Mouse (Mus musculus): ENCODE data around the gene Mfsd4b2. TPM values are rescaled to one million over a fixed set of nuclear protein-coding genes. Genes with fewer than 3 reads are reported as not detected.
"Not testable (repeated sequence)": the region's sequence is repeated elsewhere in the genome, so short reads cannot be mapped to it uniquely, and the experiment has no call there.

Gene Mfsd4b2
- polyA plus RNA-seq, 1 experiment from 2014 or later = not detected

- ATAC-seq (ENCODE audit: low read depth) = no peak
- Histone ChIP-seq H3K4me1 (replicated peaks) (no peaks in the 10 kb centered on the region), H3K36me3 (no peaks in the 10 kb centered on the region), H3K4me2 (no peak overlapping the region), H3K27me3 (no peaks in the 10 kb centered on the region), H3K27ac (replicated peaks) (no peak overlapping the region), H3K9ac (no peak overlapping the region), H3K9me3 (no peaks in the 10 kb centered on the region), H3K4me3 (no peak overlapping the region)
- WGBS = 78% methylated on average over 7 of the region's 7 CpGs
Observed at GRCm38 (mm10) chr10:39936553-39936952, 9.8 kb upstream of the Mfsd4b2 start.

DNA sequence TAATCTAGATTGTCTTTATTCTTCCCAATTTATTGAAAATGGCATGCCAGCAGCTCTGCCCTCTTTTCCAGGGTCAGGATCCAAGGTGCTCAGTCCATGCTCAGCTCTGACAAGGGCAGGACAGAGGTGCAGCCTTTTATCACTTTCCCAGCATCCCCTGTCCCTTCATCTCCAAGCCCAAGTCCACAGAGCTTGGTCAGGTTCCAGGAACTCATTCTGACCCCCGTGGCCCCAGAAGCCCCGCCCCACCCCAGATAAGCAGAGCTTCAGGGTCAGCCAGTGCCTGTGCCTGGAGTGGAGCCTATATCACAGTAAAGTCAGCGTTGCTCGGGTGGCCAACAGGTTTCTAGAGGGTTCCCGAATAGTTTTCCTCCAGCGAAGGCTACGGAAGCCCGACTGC, 2.2 kb downstream of the Mfsd4b2 start:
- not testable (repeated sequence) for H3K9me3 ChIP-seq; H3K27ac ChIP-seq (replicated peaks); H3K36me3 ChIP-seq; H3K4me1 ChIP-seq (replicated peaks); H3K4me3 ChIP-seq; ATAC-seq (ENCODE audit: low read depth); H3K4me2 ChIP-seq; H3K9ac ChIP-seq
- H3K27me3 ChIP-seq = peaks cover 22% of the 10 kb centered on the region
- 72% methylated on average over 8 of the region's 8 CpGs for WGBS

DNA sequence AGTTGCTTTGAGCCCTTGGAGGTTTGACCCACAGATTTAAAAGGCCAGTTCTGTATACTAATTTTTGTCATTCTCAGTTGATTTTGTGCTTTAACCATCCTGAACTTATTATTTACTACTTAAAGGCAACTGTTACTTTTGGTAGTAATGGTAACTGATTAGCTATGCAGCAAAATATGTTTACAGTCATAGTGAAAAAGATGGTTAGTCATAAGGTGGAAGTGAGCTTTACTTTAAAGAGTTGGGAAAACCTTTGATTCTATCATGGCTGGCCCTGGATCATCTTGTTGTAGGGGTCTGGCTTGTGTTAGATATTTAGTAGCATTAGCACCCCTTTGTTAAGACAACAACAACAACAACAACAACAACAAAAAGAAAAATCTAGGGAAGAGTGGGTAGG, 14.1 kb downstream of the Mfsd4b2 start:
- no peaks in the 10 kb centered on the region for H3K36me3 ChIP-seq
- no peaks in the 10 kb centered on the region for H3K27me3 ChIP-seq
- ATAC-seq (ENCODE audit: low read depth) = no peak
- H3K9ac ChIP-seq = no peak overlapping the region
- no peaks in the 10 kb centered on the region for H3K4me1 ChIP-seq (replicated peaks)
- no peak overlapping the region for H3K4me3 ChIP-seq
- H3K9me3 ChIP-seq = no peaks in the 10 kb centered on the region
- H3K27ac ChIP-seq (replicated peaks) = no peak overlapping the region
- no peak overlapping the region for H3K4me2 ChIP-seq

DNA sequence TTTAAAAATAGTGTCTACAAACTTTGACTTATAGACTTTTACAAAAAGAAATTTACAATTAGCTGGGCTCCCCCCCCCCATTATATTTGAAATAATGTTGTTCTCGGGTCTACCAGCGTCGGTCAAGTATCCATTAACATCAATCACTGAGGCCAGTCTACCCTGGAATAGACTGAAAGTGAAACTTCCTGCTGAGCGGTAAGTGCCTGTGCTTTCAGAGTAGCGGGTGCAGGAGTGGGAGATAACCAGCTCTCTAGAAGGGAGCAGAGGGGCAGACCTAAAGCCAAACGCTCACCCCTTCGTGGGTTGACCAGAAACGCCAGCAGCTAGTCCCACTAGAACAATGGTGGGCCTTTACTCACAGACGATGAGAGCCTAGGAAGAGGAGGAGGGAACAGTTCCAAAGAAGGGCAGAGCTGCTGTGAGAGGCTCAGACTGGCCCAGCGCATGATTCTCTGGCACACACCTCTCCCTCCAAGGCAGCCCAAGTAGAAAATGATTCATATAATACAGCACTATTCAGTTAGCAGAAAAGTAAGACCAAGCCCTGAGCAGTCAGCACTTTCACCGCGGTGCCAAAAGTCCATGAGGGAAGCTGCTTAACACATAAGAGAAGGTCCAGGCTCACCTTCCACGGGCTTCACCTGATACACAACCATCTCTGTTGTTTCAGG, 17.8 kb downstream of the Mfsd4b2 start:
- no peak overlapping the region for H3K9ac ChIP-seq
- WGBS = 65% methylated on average over 13 of the region's 13 CpGs

GRCm38 (mm10) chr10:39906799-39907658, 19.7 kb downstream of the Mfsd4b2 start:
- H3K4me2 ChIP-seq = no peak overlapping the region
- no peak for ATAC-seq (ENCODE audit: low read depth)
- H3K36me3 ChIP-seq = no peaks in the 10 kb centered on the region

More for the DNA sequence above, 17.8 kb downstream of the Mfsd4b2 start:
- 0 out of 2 replicates have a peak, but pooled peaks cover 1% of the 10 kb centered on the region for H3K27me3 ChIP-seq
- no peaks in the 10 kb centered on the region for H3K9me3 ChIP-seq
- H3K4me1 ChIP-seq (replicated peaks) = no peaks in the 10 kb centered on the region
- H3K4me2 ChIP-seq = no peak overlapping the region
- no peak overlapping the region for H3K27ac ChIP-seq (replicated peaks)
- ATAC-seq (ENCODE audit: low read depth) = no peak
- H3K36me3 ChIP-seq = no peaks in the 10 kb centered on the region
- H3K4me3 ChIP-seq = no peak overlapping the region

DNA sequence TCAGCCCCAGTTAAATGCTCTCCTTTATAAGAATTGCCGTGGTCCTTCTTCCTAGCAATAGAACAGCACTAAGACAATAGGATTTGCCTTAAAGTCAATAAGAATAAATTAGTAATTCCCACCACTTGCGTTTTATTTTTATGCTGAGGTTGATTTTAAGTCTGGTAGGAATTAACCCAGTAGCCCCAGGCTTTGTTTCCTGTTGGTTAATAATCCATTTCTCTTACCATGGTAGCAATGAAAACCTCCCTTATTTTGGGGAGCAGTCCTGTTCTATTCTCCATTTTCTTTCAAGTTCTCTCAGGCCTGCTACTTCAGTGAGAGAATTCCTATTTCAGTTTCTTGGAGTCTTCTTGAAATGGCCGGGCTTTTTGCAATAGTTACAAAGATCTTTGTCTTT, 22.5 kb downstream of the Mfsd4b2 start:
- Histone ChIP-seq H3K36me3 (no peaks in the 10 kb centered on the region), H3K27me3 (0 out of 2 replicates have a peak, but pooled peaks cover 4% of the 10 kb centered on the region), H3K27ac (replicated peaks) (no peak overlapping the region), H3K4me2 (no peak overlapping the region), H3K9me3 (no peaks in the 10 kb centered on the region), H3K4me3 (no peak overlapping the region), H3K4me1 (replicated peaks) (peaks cover 4% of the 10 kb centered on the region), H3K9ac (no peak overlapping the region)
- ATAC-seq (ENCODE audit: low read depth) = no peak
- 79% methylated on average over 3 of the region's 3 CpGs for WGBS

More at GRCm38 (mm10) chr10:39906799-39907658, 19.7 kb downstream of the Mfsd4b2 start:
- 84% methylated on average over 10 of the region's 10 CpGs for WGBS
- H3K4me1 ChIP-seq (replicated peaks) = no peaks in the 10 kb centered on the region
- 0 out of 2 replicates have a peak, but pooled peaks cover 4% of the 10 kb centered on the region for H3K27me3 ChIP-seq
- no peak overlapping the region for H3K4me3 ChIP-seq
- no peak overlapping the region for H3K27ac ChIP-seq (replicated peaks)
- H3K9me3 ChIP-seq = no peaks in the 10 kb centered on the region
- H3K9ac ChIP-seq = no peak overlapping the region

- H3K4me1 ChIP-seq (replicated peaks) = peaks cover 13% of the 10 kb centered on the region
- under 1% methylated on average over 41 of the region's 41 CpGs for WGBS
- peak within 1 kb of the TSS; percentile 72 for H3K27ac ChIP-seq (replicated peaks)
- H3K9ac ChIP-seq = peak within 1 kb of the TSS; percentile 87
- peak within 1 kb of the TSS; percentile 56 for H3K4me3 ChIP-seq
- ATAC-seq (ENCODE audit: low read depth) = peak; percentile 98
- no peaks in the 10 kb centered on the region for H3K36me3 ChIP-seq
- H3K9me3 ChIP-seq = no peaks in the 10 kb centered on the region
- H3K4me2 ChIP-seq = peak within 1 kb of the TSS; percentile 82
- 0 out of 2 replicates have a peak, but pooled peaks cover 3% of the 10 kb centered on the region for H3K27me3 ChIP-seq
Observed at GRCm38 (mm10) chr10:39898874-39899371, 27.8 kb downstream of the Mfsd4b2 start, which contains the start of gene Mfsd4b4. Gene Mfsd4b4, minus strand, starts transcription at chr10:39899238.

- Histone ChIP-seq H3K4me1 (replicated peaks) (peaks cover 13% of the 10 kb centered on the region), H3K27ac (replicated peaks) (no peak overlapping the region), H3K36me3 (peaks cover 4% of the 10 kb centered on the region; the same call in 1 of the 2 replicates), H3K4me3 (no peak overlapping the region), H3K9me3 (no peaks in the 10 kb centered on the region), H3K9ac (no peak overlapping the region), H3K4me2 (no peak overlapping the region), H3K27me3 (no peaks in the 10 kb centered on the region)
- WGBS = 85% methylated on average over 5 of the region's 5 CpGs
- no peak for ATAC-seq (ENCODE audit: low read depth)
Observed at GRCm38 (mm10) chr10:39896503-39896902, 30.2 kb downstream of the Mfsd4b2 start.

DNA sequence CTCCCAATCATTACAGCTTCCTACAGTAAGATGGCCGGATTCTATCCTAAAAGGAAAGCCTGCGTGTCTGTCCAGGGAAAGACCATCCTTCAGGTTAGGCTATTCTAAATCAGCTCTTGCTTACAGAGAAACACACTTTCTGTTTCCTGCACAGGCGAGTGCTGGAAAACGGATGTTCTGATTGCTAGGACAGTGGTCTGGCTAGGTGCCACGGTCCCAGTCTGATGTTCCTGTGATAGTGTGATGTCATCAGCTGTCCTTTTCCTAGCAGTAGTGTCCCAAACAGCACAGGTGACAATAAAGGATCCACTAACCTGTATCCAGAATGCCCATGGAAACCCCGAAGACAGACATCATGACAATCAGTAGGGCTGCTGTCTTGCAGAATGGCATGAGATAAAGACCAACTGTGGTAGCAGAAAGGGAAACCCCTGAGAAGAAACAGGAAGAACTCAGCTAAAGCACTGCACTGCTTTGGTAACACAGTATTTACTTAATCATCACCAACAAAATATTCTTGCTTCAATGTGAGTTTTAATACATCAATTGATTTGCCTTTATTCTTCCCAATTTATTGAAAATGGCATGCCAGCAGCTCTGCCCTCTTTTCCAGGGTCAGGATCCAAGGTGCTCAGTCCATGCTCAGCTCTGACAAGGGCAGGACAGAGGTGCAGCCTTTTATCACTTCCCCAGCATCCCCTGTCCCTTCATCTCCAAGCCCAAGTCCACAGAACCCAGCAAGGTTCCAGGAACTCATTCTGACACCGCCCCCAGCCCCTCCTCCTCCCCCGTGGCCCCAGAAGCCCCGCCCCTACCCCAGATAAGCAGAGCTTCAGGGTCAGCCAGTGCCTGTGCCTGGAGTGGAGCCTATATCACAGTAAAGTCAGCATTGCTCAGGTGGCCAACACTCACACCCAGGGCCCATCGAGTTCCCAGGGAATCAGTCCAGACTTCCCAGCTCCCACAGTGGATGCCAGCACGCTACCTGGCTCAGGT, 32.7 kb downstream of the Mfsd4b2 start:
- Histone ChIP-seq H3K9me3 (no peaks in the 10 kb centered on the region), H3K4me1 (replicated peaks) (peaks cover 9% of the 10 kb centered on the region), H3K36me3 (peaks cover 12% of the 10 kb centered on the region; the same call in 1 of the 2 replicates), H3K27ac (replicated peaks) (no peak overlapping the region), H3K4me2 (no peak overlapping the region), H3K4me3 (no peak overlapping the region), H3K9ac (no peak overlapping the region), H3K27me3 (no peaks in the 10 kb centered on the region)
- WGBS = 74% methylated on average over 11 of the region's 11 CpGs
- no peak for ATAC-seq (ENCODE audit: low read depth)

GRCm38 (mm10) chr10:39888621-39889020, 38.1 kb downstream of the Mfsd4b2 start:
- Histone ChIP-seq H3K4me1 (replicated peaks) (no peaks in the 10 kb centered on the region), H3K9ac (no peak overlapping the region), H3K9me3 (no peaks in the 10 kb centered on the region), H3K36me3 (peaks cover 12% of the 10 kb centered on the region; the same call in 1 of the 2 replicates), H3K27me3 (no peaks in the 10 kb centered on the region), H3K4me3 (no peak overlapping the region), H3K4me2 (no peak overlapping the region), H3K27ac (replicated peaks) (no peak overlapping the region)
- 74% methylated on average over 3 of the region's 3 CpGs for WGBS
- ATAC-seq (ENCODE audit: low read depth) = no peak
